Comparison of ENCODE assay signal across 9 mouse cellular contexts in genomic region chr16:33154992-33155391, GRCm38 (mm10). TPM values are rescaled to one million over a fixed set of nuclear protein-coding genes. Genes with fewer than 3 reads are reported as not detected.
DNase-seq lines count a peak whose midpoint lies in the region; ATAC-seq and TF ChIP-seq lines count a peak whose summit lies in the region.
"Had no signal": no experiment of that assay in that cellular context is flagged by ENCODE, and none has a peak within 500 bp of the region (broad histone marks: within the 10 kb centered on the region; RNA-seq: fewer than 3 reads in every experiment).

No protein-coding gene starts in this region.

- no peaks in the 10 kb centered on the region for H3K9me3 ChIP-seq in embryonic facial prominence, embryonic 11.5 days (replicated peaks; ENCODE audit: control insufficient read depth, low read length)
- no peaks in the 10 kb centered on the region for H3K9me3 ChIP-seq in embryonic facial prominence, embryonic 10.5 days
- H3K9me3 ChIP-seq in liver, embryonic 11.5 days (ENCODE audit: control insufficient read depth, low read length): no peaks in the 10 kb centered on the region
- no peaks in the 10 kb centered on the region for H3K9me3 ChIP-seq in forebrain, embryonic 13.5 days (replicated peaks)
- H3K9me3 ChIP-seq: heart, embryonic 13.5 days had no signal

- no peaks in the 10 kb centered on the region for H3K27me3 ChIP-seq in embryonic facial prominence, embryonic 11.5 days (ENCODE audit: control insufficient read depth, insufficient read depth, low read length)
- H3K27me3 ChIP-seq in embryonic facial prominence, embryonic 10.5 days (replicated peaks; ENCODE audit: low read depth, poor library complexity, severe bottlenecking): no peaks in the 10 kb centered on the region
- no peaks in the 10 kb centered on the region for H3K27me3 ChIP-seq in liver, adult 2 months (ENCODE audit: control insufficient read depth, insufficient read depth, low read length)
- H3K27me3 ChIP-seq in liver, embryonic 11.5 days (replicated peaks; ENCODE audit: control insufficient read depth, insufficient read depth, low read length): no peaks in the 10 kb centered on the region
- no peaks in the 10 kb centered on the region for H3K27me3 ChIP-seq in forebrain, embryonic 13.5 days
- H3K27me3 ChIP-seq: heart, embryonic 13.5 days had no signal

- no peak overlapping the region for H3K4me2 ChIP-seq in embryonic facial prominence, embryonic 11.5 days (ENCODE audit: low read depth, low read length)
- H3K4me2 ChIP-seq in liver, embryonic 11.5 days: no peak overlapping the region
- H3K4me2 ChIP-seq in forebrain, embryonic 13.5 days: no peak overlapping the region
- H3K4me2 ChIP-seq: heart, embryonic 13.5 days had no signal

- no peaks in the 10 kb centered on the region for H3K36me3 ChIP-seq in embryonic facial prominence, embryonic 11.5 days (replicated peaks; ENCODE audit: control insufficient read depth, insufficient read depth, low read depth, low read length)
- no peaks in the 10 kb centered on the region for H3K36me3 ChIP-seq in embryonic facial prominence, embryonic 10.5 days (replicated peaks)
- no peaks in the 10 kb centered on the region for H3K36me3 ChIP-seq in liver, adult 2 months (ENCODE audit: control insufficient read depth, insufficient read depth, low read length)
- no peaks in the 10 kb centered on the region for H3K36me3 ChIP-seq in liver, embryonic 11.5 days (ENCODE audit: control insufficient read depth, insufficient read depth, low read length)
- H3K36me3 ChIP-seq in forebrain, embryonic 13.5 days (ENCODE audit: poor library complexity, severe bottlenecking): no peaks in the 10 kb centered on the region
- H3K36me3 ChIP-seq: heart, embryonic 13.5 days had no signal

- H3K79me2 ChIP-seq in liver, adult 2 months (ENCODE audit: control insufficient read depth, insufficient read depth, low read length): no peaks in the 10 kb centered on the region

- ATAC-seq in embryonic facial prominence, embryonic 11.5 days (replicated peaks; ENCODE audit: insufficient number of reproducible peaks, low FRiP score, low TSS enrichment, low read depth): no peak
- no peak for ATAC-seq in liver, embryonic 11.5 days (replicated peaks; ENCODE audit: low FRiP score)
- no peak for ATAC-seq in forebrain, embryonic 13.5 days

- peak; percentile 37; the same call in 1 of the 2 replicates for TF ChIP-seq CTCF in liver, adult 2 months (IDR thresholded peaks at IDR 0.05; ENCODE audit: low read depth, low read length)

- no peak overlapping the region for H3K27ac ChIP-seq in embryonic facial prominence, embryonic 11.5 days (replicated peaks; ENCODE audit: low read depth, low read length)
- no peak overlapping the region for H3K27ac ChIP-seq in embryonic facial prominence, embryonic 10.5 days (replicated peaks)
- no peak overlapping the region for H3K27ac ChIP-seq in liver, adult 2 months (replicated peaks; ENCODE audit: insufficient read depth, low read depth, low read length)
- no peak overlapping the region for H3K27ac ChIP-seq in liver, embryonic 11.5 days (ENCODE audit: low read depth, low read length)
- H3K27ac ChIP-seq in forebrain, embryonic 13.5 days: no peak overlapping the region
- H3K27ac ChIP-seq: heart, embryonic 13.5 days had no signal

- no peak overlapping the region for H3K4me3 ChIP-seq in embryonic facial prominence, embryonic 11.5 days (ENCODE audit: low read depth, low read length)
- H3K4me3 ChIP-seq in embryonic facial prominence, embryonic 10.5 days: no peak overlapping the region
- no peak overlapping the region for H3K4me3 ChIP-seq in liver, adult 2 months (ENCODE audit: insufficient read depth, low read depth, low read length)
- H3K4me3 ChIP-seq in liver, embryonic 11.5 days (ENCODE audit: low read depth, low read length): no peak overlapping the region
- no peak overlapping the region for H3K4me3 ChIP-seq in forebrain, embryonic 13.5 days
- H3K4me3 ChIP-seq: heart, embryonic 13.5 days had no signal

- WGBS in embryonic facial prominence, embryonic 11.5 days: 50% methylated on average over 4 of the region's 4 CpGs
- 55% methylated on average over 4 of the region's 4 CpGs for WGBS in embryonic facial prominence, embryonic 10.5 days
- WGBS in liver, adult 2 months: 44% methylated on average over 4 of the region's 4 CpGs
- 44% methylated on average over 4 of the region's 4 CpGs for WGBS in liver, embryonic 11.5 days
- 58% methylated on average over 4 of the region's 4 CpGs for WGBS in forebrain, embryonic 13.5 days

- no peaks in the 10 kb centered on the region for H3K4me1 ChIP-seq in embryonic facial prominence, embryonic 11.5 days (ENCODE audit: control insufficient read depth, insufficient read depth, low read length)
- no peaks in the 10 kb centered on the region for H3K4me1 ChIP-seq in embryonic facial prominence, embryonic 10.5 days
- no peaks in the 10 kb centered on the region for H3K4me1 ChIP-seq in liver, adult 2 months (ENCODE audit: control insufficient read depth, insufficient read depth, low read length)
- H3K4me1 ChIP-seq in liver, embryonic 11.5 days (replicated peaks; ENCODE audit: control insufficient read depth, insufficient read depth, low read length): no peaks in the 10 kb centered on the region
- H3K4me1 ChIP-seq in forebrain, embryonic 13.5 days: no peaks in the 10 kb centered on the region
- H3K4me1 ChIP-seq: heart, embryonic 13.5 days had no signal

- H3K9ac ChIP-seq in embryonic facial prominence, embryonic 11.5 days (replicated peaks; ENCODE audit: low read length): no peak overlapping the region
- H3K9ac ChIP-seq in liver, adult 2 months (ENCODE audit: low read depth, low read length): no peak overlapping the region
- H3K9ac ChIP-seq in liver, embryonic 11.5 days (ENCODE audit: low read depth, low read length): no peak overlapping the region
- no peak overlapping the region for H3K9ac ChIP-seq in forebrain, embryonic 13.5 days
- H3K9ac ChIP-seq: heart, embryonic 13.5 days had no signal

- TF ChIP-seq POLR2A in liver, adult 2 months (IDR thresholded peaks at IDR 0.05; ENCODE audit: extremely low read depth, insufficient read depth, low read length): no peak

- peak; percentile 77 for DNase-seq in embryonic facial prominence, embryonic 11.5 days (ENCODE audit: low spot score)
- DNase-seq in embryonic facial prominence, embryonic 10.5 days (ENCODE audit: low spot score): no peak
- peak; percentile 55 for DNase-seq in liver, adult 2 months (ENCODE audit: extremely low read depth, low read depth, low spot score)
- no peak for DNase-seq in liver, embryonic 11.5 days (ENCODE audit: low spot score)
- DNase-seq in adrenal gland, postnatal 36 days: peak; percentile 33 to 62
- peak; percentile 44 to 64 for DNase-seq in kidney, postnatal 36 days
- DNase-seq in right cerebral cortex, postnatal 4 days: no peak

RNA-seq across cellular contexts. Expression of gene Osbpl11, which starts 29.9 kb away (rescaled TPM):
- polyA plus RNA-seq in embryonic facial prominence, embryonic 11.5 days (2014; fragmentation: Nextera tagmentation; extraction: Ambion mirVana): 22.6 and 23.8 TPM in 2 replicates
- polyA plus RNA-seq in embryonic facial prominence, embryonic 10.5 days (2016; fragmentation: Nextera tagmentation; extraction: Ambion mirVana): 22.2 and 23.8 TPM in 2 replicates
- total RNA-seq in liver, adult 2 months (2014; rRNA removed): 9.8 and 9.9 TPM in 2 replicates
- 6.3 TPM in 2 replicates for polyA plus RNA-seq in liver, adult 2 months (2012; rRNA removed)
- polyA plus RNA-seq in liver, embryonic 11.5 days (2014; fragmentation: Nextera tagmentation; extraction: Ambion mirVana): 14.8 and 15.1 TPM in 2 replicates
- total RNA-seq in adrenal gland, postnatal 36 days (2021): 10 to 100 TPM; 42.6 to 44.9 TPM
- polyA plus RNA-seq in forebrain, embryonic 13.5 days (2015; fragmentation: Nextera tagmentation; extraction: Ambion mirVana): 14.7 and 16.2 TPM in 2 replicates

Comparison
In these comparisons a context has a peak if more than half of its experiments do, and no peak if none do; other contexts are left out.
1. DNase-seq: peak in embryonic facial prominence, embryonic 11.5 days (single experiment), liver, adult 2 months (single experiment), adrenal gland, postnatal 36 days (2 of 2) and kidney, postnatal 36 days (2 of 2); none in embryonic facial prominence, embryonic 10.5 days (single experiment), liver, embryonic 11.5 days (single experiment) and right cerebral cortex, postnatal 4 days (single experiment).